Mouse (Mus musculus) brain, embryonic 14.5 days (tissue): Measurements from ENCODE around the gene Kif27.

ENCODE experiments used
- CTCF ChIP-seq: fragments of 200-500 bp; IDR thresholded peaks from 2 replicates; pipeline ENCODE4 v1.5.1; 2012; ENCODE audit warnings: inconsistent platforms, mild to moderate bottlenecking, moderate library complexity, borderline replicate concordance; ENCODE audit not compliant: insufficient read depth, insufficient read length; ENCODE audit errors: extremely low read depth
- POLR2A ChIP-seq: fragments of 200-500 bp; IDR thresholded peaks from 2 replicates; pipeline ENCODE4 v1.6.1; 2012; ENCODE audit warnings: mild to moderate bottlenecking, inconsistent platforms, borderline replicate concordance; ENCODE audit not compliant: poor library complexity, insufficient read depth, insufficient read length, severe bottlenecking; ENCODE audit errors: extremely low read depth

DNA sequence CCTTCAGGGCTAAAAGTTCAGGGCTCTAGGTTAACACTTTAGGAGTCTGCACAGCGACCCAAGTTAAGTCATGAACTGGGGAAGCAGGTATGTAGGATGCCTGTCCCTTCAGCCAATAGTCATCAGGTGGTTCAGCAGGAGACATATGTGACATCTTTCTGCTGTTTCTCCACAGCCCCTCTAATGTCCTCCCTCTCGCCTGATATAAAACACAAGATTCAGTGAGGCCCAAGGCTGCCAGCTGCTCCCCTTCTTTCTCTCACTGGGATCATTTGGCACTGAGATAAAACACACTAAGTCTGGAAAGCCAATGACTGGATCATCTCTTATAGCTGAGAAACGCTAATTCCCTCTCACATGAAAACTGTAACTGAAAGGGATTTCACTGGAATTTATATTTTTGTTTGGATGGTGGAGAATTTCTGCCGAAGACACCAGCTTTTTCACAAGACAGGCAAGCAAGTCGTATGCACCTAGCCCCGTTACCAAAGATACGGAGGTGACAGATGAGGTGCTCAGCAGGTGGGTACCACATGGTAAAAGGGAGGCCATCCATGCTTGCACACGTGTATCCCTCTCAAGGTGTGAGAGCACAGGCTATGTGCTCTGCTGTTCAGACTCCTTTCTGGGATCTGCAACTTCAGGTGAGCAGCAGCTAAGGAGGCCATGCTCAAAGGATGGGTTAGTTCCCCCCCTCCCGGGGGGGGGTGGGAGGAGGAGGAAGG is 56.3 kb downstream of the Kif27 start:
- TF ChIP-seq CTCF = no peak
- TF ChIP-seq POLR2A = no peak
